Mouse (Mus musculus) heart, adult 2 months (tissue): ENCODE results near the gene Rps6ka1.

Experiments
- CTCF ChIP-seq: fragments of 200-600 bp; IDR thresholded peaks from 2 replicates; pipeline ENCODE4 v1.8.1; 2022; ENCODE audit warnings: antibody characterized with exemption, mild to moderate bottlenecking, moderate library complexity
- POLR2A ChIP-seq: fragments of 200-500 bp; IDR thresholded peaks from 2 replicates; pipeline ENCODE4 v1.6.1; 2011; ENCODE audit warnings: mild to moderate bottlenecking, low read depth, low read length, control low read depth; ENCODE audit not compliant: insufficient read depth

- TF ChIP-seq CTCF (no peak), POLR2A (no peak)
These were observed 66.6 kb downstream of the Rps6ka1 start for GRCm38 (mm10) chr4:133820806-133821560.
